Mouse (Mus musculus) liver, embryonic 13.5 days (tissue): ENCODE results near the gene Bdkrb2. TPM values are rescaled to one million over a fixed set of nuclear protein-coding genes. Genes with fewer than 3 reads are reported as not detected.

Source experiments
- ATAC-seq: fragments of 200-750 bp; cut with Nextera tagmentation; 2 replicates; pipeline ENCODE4 v1.8.0; 2017; ENCODE audit warnings: low read depth, mild to moderate bottlenecking, moderate number of reproducible peaks, moderate library complexity
- DNase-seq: peaks from one replicate; pipeline ENCODE4 v3.0.0; 2022
- H3K27ac ChIP-seq: fragments of 300-500 bp; sonication (generic); 2 replicates; pipeline ENCODE4 v1.5.1; 2015; ENCODE audit warnings: moderate library complexity, mild to moderate bottlenecking, inconsistent platforms
- H3K27me3 ChIP-seq: fragments of 300-500 bp; sonication (generic); 2 replicates; pipeline ENCODE4 v1.6.1; 2015; ENCODE audit warnings: mild to moderate bottlenecking, inconsistent platforms
- H3K36me3 ChIP-seq: fragments of 300-500 bp; sonication (generic); 2 replicates; pipeline ENCODE4 v1.6.1; 2015; ENCODE audit warnings: mild to moderate bottlenecking, inconsistent platforms
- H3K4me1 ChIP-seq: fragments of 300-500 bp; sonication (generic); replicated peaks from 2 replicates; pipeline ENCODE4 v1.6.1; 2015; ENCODE audit warnings: inconsistent platforms
- H3K4me2 ChIP-seq: fragments of 300-500 bp; sonication (generic); 2 replicates; pipeline ENCODE4 v1.6.1; 2015; ENCODE audit warnings: inconsistent platforms, mild to moderate bottlenecking, moderate library complexity
- H3K4me3 ChIP-seq: fragments of 300-500 bp; sonication (generic); replicated peaks from 2 replicates; pipeline ENCODE4 v1.5.1; 2015; ENCODE audit warnings: mild to moderate bottlenecking, inconsistent platforms
- H3K9ac ChIP-seq: fragments of 300-500 bp; sonication (generic); 2 replicates; pipeline ENCODE4 v1.6.1; 2015; ENCODE audit warnings: mild to moderate bottlenecking, inconsistent platforms
- H3K9me3 ChIP-seq: fragments of 300-500 bp; sonication (generic); replicated peaks from 2 replicates; pipeline ENCODE4 v1.6.1; 2016; ENCODE audit warnings: inconsistent platforms
- WGBS: fragments of 180-500 bp; shearing (Covaris S2); methylation state at CpG from one replicate; pipeline ENCODE4 v1.1.7; 2015; ENCODE audit not compliant: insufficient replicate concordance; 5-methylcytosine and 5-hydroxymethylcytosine counted together
- polyA plus RNA-seq: library from polyadenylated mRNA; unstranded; fragments of >200 nt; fragmentation: Nextera tagmentation; extraction: Ambion mirVana; gene quantifications from 2 replicates; pipeline ENCODE4 v1.2.1, GENCODE M21; 2015

Bdkrb2 gene
- polyA plus RNA-seq, 1 experiment from 2014 or later: not detected

- Histone ChIP-seq H3K4me1 (no peaks in the 10 kb centered on the region), H3K27ac (no peak overlapping the region), H3K36me3 (peaks cover 81% of the 10 kb centered on the region), H3K9me3 (no peaks in the 10 kb centered on the region), H3K4me2 (no peak overlapping the region), H3K27me3 (no peaks in the 10 kb centered on the region), H3K4me3 (no peak overlapping the region), H3K9ac (no peak overlapping the region)
- DNase-seq: no peak
- no peak for ATAC-seq
- WGBS: 84% methylated on average over 12 of the region's 12 CpGs
These were observed 60.0 kb downstream of the Bdkrb2 start for GRCm38 (mm10) chr12:105622981-105623539.

- H3K36me3 ChIP-seq: peaks cover 70% of the 10 kb centered on the region
- no peak overlapping the region for H3K4me3 ChIP-seq
- no peak for DNase-seq
- H3K9ac ChIP-seq: no peak overlapping the region
- ATAC-seq: no peak
- H3K4me1 ChIP-seq: no peaks in the 10 kb centered on the region
- no peaks in the 10 kb centered on the region for H3K27me3 ChIP-seq
- WGBS: 68% methylated on average over 7 of the region's 7 CpGs
- no peaks in the 10 kb centered on the region for H3K9me3 ChIP-seq
- H3K27ac ChIP-seq: no peak overlapping the region
- no peak overlapping the region for H3K4me2 ChIP-seq
These were observed 62.8 kb downstream of the Bdkrb2 start for GRCm38 (mm10) chr12:105625798-105626197.

GRCm38 (mm10) chr12:105634374-105635067 is 71.5 kb downstream of the Bdkrb2 start:
- no peaks in the 10 kb centered on the region for H3K4me1 ChIP-seq
- WGBS: 90% methylated on average over 13 of the region's 13 CpGs
- H3K27ac ChIP-seq: no peak overlapping the region
- ATAC-seq (no peak), DNase-seq (no peak)
- H3K4me2 ChIP-seq: no peak overlapping the region
- peaks cover 83% of the 10 kb centered on the region for H3K36me3 ChIP-seq
- H3K27me3 ChIP-seq: no peaks in the 10 kb centered on the region
- no peak overlapping the region for H3K9ac ChIP-seq
- no peak overlapping the region for H3K4me3 ChIP-seq
- H3K9me3 ChIP-seq: no peaks in the 10 kb centered on the region

- WGBS: 88% methylated on average over 9 of the region's 9 CpGs
- no peak overlapping the region for H3K4me3 ChIP-seq
- no peak for DNase-seq
- no peak overlapping the region for H3K9ac ChIP-seq
- H3K27ac ChIP-seq: no peak overlapping the region
- no peaks in the 10 kb centered on the region for H3K27me3 ChIP-seq
- no peaks in the 10 kb centered on the region for H3K9me3 ChIP-seq
- no peaks in the 10 kb centered on the region for H3K4me1 ChIP-seq
- ATAC-seq: no peak
- no peak overlapping the region for H3K4me2 ChIP-seq
- peaks cover 96% of the 10 kb centered on the region for H3K36me3 ChIP-seq
These were observed 73.5 kb downstream of the Bdkrb2 start for GRCm38 (mm10) chr12:105636551-105636950.

- Histone ChIP-seq H3K4me2 (no peak overlapping the region), H3K27ac (no peak overlapping the region), H3K27me3 (no peaks in the 10 kb centered on the region), H3K9ac (no peak overlapping the region), H3K4me3 (no peak overlapping the region), H3K36me3 (peaks cover 99% of the 10 kb centered on the region), H3K4me1 (no peaks in the 10 kb centered on the region), H3K9me3 (no peaks in the 10 kb centered on the region)
- 70% methylated on average over 4 of the region's 4 CpGs for WGBS
- no peak for ATAC-seq
- DNase-seq: no peak
These were observed 74.5 kb downstream of the Bdkrb2 start for GRCm38 (mm10) chr12:105637554-105637953.

- no peak overlapping the region for H3K9ac ChIP-seq
- no peaks in the 10 kb centered on the region for H3K27me3 ChIP-seq
- no peak overlapping the region for H3K27ac ChIP-seq
- H3K36me3 ChIP-seq: peaks cover 98% of the 10 kb centered on the region
- 87% methylated on average over 11 of the region's 11 CpGs for WGBS
- H3K4me3 ChIP-seq: no peak overlapping the region
- H3K4me2 ChIP-seq: no peak overlapping the region
- ATAC-seq: no peak
- H3K9me3 ChIP-seq: no peaks in the 10 kb centered on the region
- DNase-seq: no peak
- no peaks in the 10 kb centered on the region for H3K4me1 ChIP-seq
These were observed 79.8 kb downstream of the Bdkrb2 start for GRCm38 (mm10) chr12:105642770-105643321.

Other genes with a start within 250 kb of the Bdkrb2 start
- gene Tunar, start 229.4 kb upstream of the Bdkrb2 start, polyA plus RNA-seq: 0.05 TPM in 1 of 2 replicates, not detected in the other
- gene D430019H16Rik, start 109.4 kb upstream of the Bdkrb2 start, polyA plus RNA-seq: 0.05 and 0.09 TPM in 2 replicates
- 0.08 and 0.16 TPM in 2 replicates for gene Bdkrb1, start 39.9 kb downstream of the Bdkrb2 start, polyA plus RNA-seq
- 13.2 and 14.4 TPM in 2 replicates for gene Gskip, start 121.6 kb downstream of the Bdkrb2 start, polyA plus RNA-seq
- gene Atg2b, start 122.0 kb downstream of the Bdkrb2 start, polyA plus RNA-seq: 7.5 and 8.2 TPM in 2 replicates
- gene Ak7, start 142.8 kb downstream of the Bdkrb2 start, polyA plus RNA-seq: 0.03 and 0.07 TPM in 2 replicates
- gene Papola, start 221.5 kb downstream of the Bdkrb2 start, polyA plus RNA-seq: 120 and 165 TPM in 2 replicates